Mouse (Mus musculus): ENCODE measurements at regions not wholly inside any gene's neighbourhood (a gene's known extent, or its start where the extent isn't known, plus 50 kb on each side); places are given as distances from the start of the nearest gene placed in this dataset.
A peak's percentile ranks its signal among the peaks of the same experiment; 100 is the strongest.

DNA sequence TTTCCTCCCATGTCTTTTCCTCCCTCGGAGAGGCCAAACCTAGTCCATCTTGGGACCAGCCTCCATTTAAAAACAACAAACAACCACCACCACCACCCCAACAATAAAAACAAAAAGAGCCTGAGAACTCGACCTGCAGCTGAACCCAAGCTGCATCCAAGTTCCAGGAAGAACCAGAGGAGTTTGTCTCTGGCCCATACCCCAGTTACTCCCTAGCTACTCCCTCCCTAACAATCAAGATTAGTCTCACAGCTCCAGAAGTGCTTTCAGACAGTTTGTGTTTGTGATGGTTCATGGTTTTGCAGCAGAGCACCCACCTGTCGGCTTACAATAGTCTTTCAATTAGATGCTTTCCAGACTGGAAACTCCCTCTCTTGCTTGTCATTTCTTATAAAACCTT is 724.5 kb downstream of the Hs3st4 start:
- no peaks in the 10 kb centered on the region for H3K9me3 ChIP-seq (ENCODE audit: low read length)
- no peak overlapping the region for H3K4me3 ChIP-seq (ENCODE audit: low read length)
- H3K36me3 ChIP-seq (ENCODE audit: insufficient read depth, low read length), result no peaks in the 10 kb centered on the region
- H3K9ac ChIP-seq (replicated peaks; ENCODE audit: low read length), result no peak overlapping the region
- H3K27me3 ChIP-seq (ENCODE audit: insufficient read depth, low read length), result no peaks in the 10 kb centered on the region
- H3K27ac ChIP-seq (ENCODE audit: low read length), result no peak overlapping the region
- ATAC-seq (ENCODE audit: low FRiP score, low TSS enrichment), result peak; percentile 68; the same call in 1 of the 2 replicates
- H3K4me2 ChIP-seq (replicated peaks; ENCODE audit: low read depth, low read length), result no peak overlapping the region
- H3K4me1 ChIP-seq (ENCODE audit: insufficient read depth, low read length), result peaks cover 15% of the 10 kb centered on the region; the same call in 1 of the 2 replicates
- 19% methylated on average over 3 of the region's 3 CpGs for WGBS

DNA sequence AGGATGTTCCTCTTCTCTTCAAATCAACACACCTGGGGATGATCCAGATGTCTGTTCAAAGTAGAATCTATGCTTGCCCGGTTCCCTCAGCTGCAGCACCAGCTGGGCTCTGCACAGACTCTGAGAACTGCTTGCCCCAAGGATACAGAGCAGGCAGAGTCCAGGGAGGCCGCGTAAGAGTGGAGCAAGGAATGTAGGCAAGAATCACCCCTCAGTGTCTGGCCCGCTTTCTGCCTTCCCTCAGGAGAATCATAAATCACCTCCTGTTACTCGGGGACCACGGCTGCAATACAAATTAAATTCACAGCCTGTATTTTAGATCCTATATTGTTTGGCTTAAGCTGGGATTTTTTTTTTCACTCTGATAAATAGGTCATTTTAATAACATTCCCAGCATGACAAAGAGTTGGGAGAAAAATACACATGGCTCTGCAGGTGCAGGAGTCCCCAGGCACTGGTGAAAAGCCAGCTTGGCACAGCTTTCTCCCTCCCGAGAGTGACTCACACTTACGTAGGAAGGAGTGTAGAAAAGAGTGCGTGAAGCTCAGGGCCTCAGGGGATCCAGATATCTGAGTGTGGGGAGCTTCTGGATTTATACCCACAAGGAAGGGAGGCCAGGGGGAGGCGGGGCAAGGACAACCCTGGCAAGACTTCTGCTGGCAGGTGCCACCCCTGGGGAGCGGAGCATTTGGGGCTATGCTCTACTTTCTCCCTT is 726.3 kb downstream of the Hs3st4 start:
- 34% methylated on average over 11 of the region's 11 CpGs for WGBS
- H3K9me3 ChIP-seq (ENCODE audit: low read length), result no peaks in the 10 kb centered on the region
- no peak overlapping the region for H3K4me3 ChIP-seq (ENCODE audit: low read length)
- ATAC-seq (ENCODE audit: low FRiP score, low TSS enrichment), result 0 out of 2 replicates have a peak, but pooled peaks have one; percentile 30
- H3K4me1 ChIP-seq (ENCODE audit: insufficient read depth, low read length), result peaks cover 15% of the 10 kb centered on the region; the same call in 1 of the 2 replicates
- H3K4me2 ChIP-seq (replicated peaks; ENCODE audit: low read depth, low read length), result no peak overlapping the region
- H3K36me3 ChIP-seq (ENCODE audit: insufficient read depth, low read length), result no peaks in the 10 kb centered on the region
- H3K9ac ChIP-seq (replicated peaks; ENCODE audit: low read length), result no peak overlapping the region
- H3K27me3 ChIP-seq (ENCODE audit: insufficient read depth, low read length), result no peaks in the 10 kb centered on the region
- no peak overlapping the region for H3K27ac ChIP-seq (ENCODE audit: low read length)

DNA sequence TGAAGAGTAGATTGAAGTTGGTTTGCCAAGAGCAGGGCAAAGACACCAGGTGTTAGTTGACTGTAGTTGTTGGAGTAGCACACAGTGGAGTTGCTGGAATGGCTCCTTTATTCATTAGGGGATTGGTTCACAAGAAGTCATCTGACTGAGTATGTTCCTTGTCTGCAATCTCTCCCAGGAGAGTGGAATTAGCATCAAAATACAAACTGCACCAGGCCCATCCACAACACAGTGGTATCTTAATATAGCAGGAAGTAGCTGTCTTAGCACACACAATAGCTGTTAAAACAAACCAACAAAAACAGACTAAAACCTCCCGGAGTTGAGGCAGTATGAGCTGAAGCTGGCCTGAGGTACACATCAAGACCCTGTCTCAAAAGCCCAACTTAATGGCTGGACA is 723.5 kb upstream of the Kdm8 start:
- Histone ChIP-seq H3K4me2 (replicated peaks; ENCODE audit: low read depth, low read length) (no peak overlapping the region), H3K9me3 (ENCODE audit: low read length) (no peaks in the 10 kb centered on the region), H3K27me3 (ENCODE audit: insufficient read depth, low read length) (no peaks in the 10 kb centered on the region), H3K36me3 (ENCODE audit: insufficient read depth, low read length) (no peaks in the 10 kb centered on the region), H3K4me1 (ENCODE audit: insufficient read depth, low read length) (no peaks in the 10 kb centered on the region), H3K27ac (ENCODE audit: low read length) (no peak overlapping the region), H3K9ac (replicated peaks; ENCODE audit: low read length) (no peak overlapping the region), H3K4me3 (ENCODE audit: low read length) (no peak overlapping the region)
- 64% methylated on average over 1 of the region's 1 CpGs for WGBS
- no peak for ATAC-seq (ENCODE audit: low FRiP score, low TSS enrichment)

DNA sequence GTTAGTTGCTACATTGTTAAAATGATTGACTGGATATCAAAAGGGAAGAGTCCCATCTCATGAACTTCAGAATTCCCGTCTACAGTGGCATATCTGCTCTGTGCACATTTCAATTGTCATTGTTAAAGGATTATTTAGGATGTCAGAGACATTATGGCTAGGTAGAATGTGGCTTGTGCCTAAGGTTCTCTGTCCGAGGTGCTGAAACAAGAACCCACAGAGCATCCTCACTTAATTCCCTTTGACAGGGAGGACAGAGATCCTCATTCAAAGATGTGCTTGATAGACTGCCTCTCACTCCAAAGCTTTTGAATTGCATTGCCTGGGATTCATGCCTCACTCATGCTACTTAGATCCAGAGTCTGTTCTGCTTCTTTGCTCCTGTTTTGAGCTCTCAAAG is 702.4 kb upstream of the Kdm8 start:
- Histone ChIP-seq H3K9me3 (ENCODE audit: low read length) (no peaks in the 10 kb centered on the region), H3K27ac (ENCODE audit: low read length) (no peak overlapping the region), H3K4me2 (replicated peaks; ENCODE audit: low read depth, low read length) (no peak overlapping the region), H3K27me3 (ENCODE audit: insufficient read depth, low read length) (no peaks in the 10 kb centered on the region), H3K4me3 (ENCODE audit: low read length) (no peak overlapping the region), H3K9ac (replicated peaks; ENCODE audit: low read length) (no peak overlapping the region), H3K4me1 (ENCODE audit: insufficient read depth, low read length) (no peaks in the 10 kb centered on the region), H3K36me3 (ENCODE audit: insufficient read depth, low read length) (no peaks in the 10 kb centered on the region)
- 3% methylated on average over 2 of the region's 2 CpGs for WGBS
- no peak for ATAC-seq (ENCODE audit: low FRiP score, low TSS enrichment)

DNA sequence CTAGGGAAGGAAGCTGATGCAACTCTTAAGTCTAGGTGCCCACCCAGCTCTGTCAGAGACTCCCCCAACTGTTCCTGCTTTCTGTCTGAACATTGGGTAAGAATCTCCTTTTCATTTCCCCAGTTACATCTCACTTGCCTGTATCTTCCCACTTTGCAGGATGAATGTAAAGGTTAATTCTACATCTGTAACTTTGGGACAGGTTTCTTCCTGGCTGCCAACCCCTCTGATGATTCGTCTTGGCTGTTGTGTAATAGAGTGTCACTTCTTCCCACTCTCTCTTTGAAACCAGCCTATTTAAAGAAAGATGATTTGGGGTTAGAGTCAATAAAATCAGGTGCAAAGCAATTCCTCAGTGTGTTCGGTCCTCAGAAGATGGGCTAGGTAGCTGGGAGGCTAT is 698.2 kb upstream of the Kdm8 start:
- Histone ChIP-seq H3K9me3 (ENCODE audit: low read length) (no peaks in the 10 kb centered on the region), H3K9ac (replicated peaks; ENCODE audit: low read length) (no peak overlapping the region), H3K36me3 (ENCODE audit: insufficient read depth, low read length) (no peaks in the 10 kb centered on the region), H3K27me3 (ENCODE audit: insufficient read depth, low read length) (no peaks in the 10 kb centered on the region), H3K27ac (ENCODE audit: low read length) (no peak overlapping the region), H3K4me3 (ENCODE audit: low read length) (no peak overlapping the region), H3K4me2 (replicated peaks; ENCODE audit: low read depth, low read length) (no peak overlapping the region), H3K4me1 (ENCODE audit: insufficient read depth, low read length) (no peaks in the 10 kb centered on the region)
- WGBS, result 76% methylated on average over 2 of the region's 2 CpGs
- no peak for ATAC-seq (ENCODE audit: low FRiP score, low TSS enrichment)

DNA sequence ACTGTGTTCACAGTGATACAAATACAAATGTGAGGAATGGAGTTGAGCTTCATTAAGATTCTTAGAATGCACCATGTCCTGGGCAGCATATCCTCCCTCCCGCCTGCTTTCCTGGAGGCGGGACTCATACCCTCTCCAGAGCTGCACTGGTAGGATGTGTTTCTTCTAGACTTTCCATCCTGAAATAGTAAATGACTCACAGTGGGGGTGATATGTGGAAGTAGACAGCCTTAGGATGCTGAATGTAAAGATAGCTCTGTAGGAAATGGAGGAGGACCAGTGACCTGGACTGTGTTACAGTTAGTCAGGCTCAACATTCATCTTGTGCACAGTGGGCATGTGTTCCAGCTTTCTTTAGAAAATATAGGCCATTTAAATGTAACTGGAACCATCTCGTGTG is 696.1 kb upstream of the Kdm8 start:
- no peak for ATAC-seq (ENCODE audit: low FRiP score, low TSS enrichment)
- no peak overlapping the region for H3K9ac ChIP-seq (replicated peaks; ENCODE audit: low read length)
- no peak overlapping the region for H3K4me3 ChIP-seq (ENCODE audit: low read length)

DNA sequence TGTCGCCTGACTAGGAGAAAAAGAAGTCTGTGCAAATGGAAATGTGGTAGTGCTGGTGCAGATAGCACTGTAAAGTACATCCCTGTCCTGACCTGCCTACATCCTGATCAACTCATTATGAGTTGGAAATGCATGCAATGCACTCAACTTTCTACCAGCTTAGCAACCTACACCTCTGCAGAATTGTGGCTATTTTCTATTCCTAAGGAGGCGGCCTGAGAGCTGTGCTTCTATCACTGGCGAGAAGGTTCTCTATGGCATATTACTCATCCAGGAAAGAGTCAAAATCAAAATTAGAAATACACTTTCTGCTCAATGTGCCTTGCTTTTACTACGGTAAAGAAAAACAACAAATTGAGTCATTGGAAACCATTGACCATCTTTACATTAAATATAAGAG is 685.4 kb upstream of the Kdm8 start:
- WGBS, result 92% methylated on average over 4 of the region's 4 CpGs
- ATAC-seq (ENCODE audit: low FRiP score, low TSS enrichment), result no peak
- no peak overlapping the region for H3K4me2 ChIP-seq (replicated peaks; ENCODE audit: low read depth, low read length)
- no peaks in the 10 kb centered on the region for H3K9me3 ChIP-seq (ENCODE audit: low read length)
- no peak overlapping the region for H3K27ac ChIP-seq (ENCODE audit: low read length)
- H3K4me3 ChIP-seq (ENCODE audit: low read length), result no peak overlapping the region
- no peaks in the 10 kb centered on the region for H3K36me3 ChIP-seq (ENCODE audit: insufficient read depth, low read length)
- no peak overlapping the region for H3K9ac ChIP-seq (replicated peaks; ENCODE audit: low read length)
- no peaks in the 10 kb centered on the region for H3K27me3 ChIP-seq (ENCODE audit: insufficient read depth, low read length)
- H3K4me1 ChIP-seq (ENCODE audit: insufficient read depth, low read length), result no peaks in the 10 kb centered on the region

More for the DNA sequence above, 696.1 kb upstream of the Kdm8 start:
- Histone ChIP-seq H3K4me1 (ENCODE audit: insufficient read depth, low read length) (no peaks in the 10 kb centered on the region), H3K9me3 (ENCODE audit: low read length) (no peaks in the 10 kb centered on the region), H3K36me3 (ENCODE audit: insufficient read depth, low read length) (no peaks in the 10 kb centered on the region), H3K4me2 (replicated peaks; ENCODE audit: low read depth, low read length) (no peak overlapping the region), H3K27me3 (ENCODE audit: insufficient read depth, low read length) (no peaks in the 10 kb centered on the region), H3K27ac (ENCODE audit: low read length) (no peak overlapping the region)
- WGBS, result 71% methylated on average over 3 of the region's 3 CpGs

DNA sequence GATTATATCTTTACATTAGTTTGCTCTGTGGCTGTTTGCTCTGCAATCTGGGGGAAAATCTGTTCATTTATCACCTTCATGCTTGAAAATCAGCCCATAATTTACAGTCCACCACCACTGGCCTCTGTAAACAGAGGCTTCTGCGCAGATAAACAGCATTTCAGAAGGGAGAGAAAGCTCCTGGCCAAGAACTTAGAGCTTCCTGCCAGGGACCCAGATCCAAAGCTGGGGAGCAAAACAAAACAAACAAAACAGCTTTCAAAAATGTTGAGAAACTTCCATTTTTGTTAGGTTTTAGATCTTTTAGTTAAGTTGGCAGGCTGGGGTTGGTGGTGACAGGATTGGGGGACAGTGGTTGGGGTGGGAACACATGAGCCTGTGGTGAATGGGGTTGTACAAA is 666.7 kb upstream of the Kdm8 start:
- no peaks in the 10 kb centered on the region for H3K36me3 ChIP-seq (ENCODE audit: insufficient read depth, low read length)
- H3K27me3 ChIP-seq (ENCODE audit: insufficient read depth, low read length), result no peaks in the 10 kb centered on the region
- 48% methylated on average over 1 of the region's 1 CpGs for WGBS
- no peak overlapping the region for H3K9ac ChIP-seq (replicated peaks; ENCODE audit: low read length)
- H3K4me1 ChIP-seq (ENCODE audit: insufficient read depth, low read length), result 0 out of 2 replicates have a peak, but pooled peaks cover 5% of the 10 kb centered on the region
- H3K4me3 ChIP-seq (ENCODE audit: low read length), result no peak overlapping the region
- no peaks in the 10 kb centered on the region for H3K9me3 ChIP-seq (ENCODE audit: low read length)
- H3K4me2 ChIP-seq (replicated peaks; ENCODE audit: low read depth, low read length), result no peak overlapping the region
- no peak overlapping the region for H3K27ac ChIP-seq (ENCODE audit: low read length)
- ATAC-seq (ENCODE audit: low FRiP score, low TSS enrichment), result no peak

DNA sequence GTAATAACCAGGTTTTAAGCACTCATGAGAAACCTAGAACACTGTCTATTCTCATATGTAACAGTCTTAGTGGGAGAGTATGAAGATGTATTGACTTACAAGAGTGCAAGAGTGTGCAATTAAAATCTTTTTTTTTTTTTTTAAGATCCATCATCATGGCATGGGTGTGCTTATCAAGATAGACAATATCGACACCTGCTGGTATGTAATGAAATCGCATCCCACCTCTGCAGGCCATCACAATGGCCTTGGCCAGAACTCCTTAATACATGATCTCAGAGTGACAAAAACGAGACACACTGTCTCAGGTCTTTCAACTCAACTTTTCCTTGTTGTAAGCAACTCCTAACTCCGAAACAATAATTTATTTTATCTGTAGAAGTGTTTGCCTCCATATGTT is 661.7 kb upstream of the Kdm8 start:
- Histone ChIP-seq H3K36me3 (ENCODE audit: insufficient read depth, low read length) (no peaks in the 10 kb centered on the region), H3K9me3 (ENCODE audit: low read length) (0 out of 2 replicates have a peak, but pooled peaks cover 5% of the 10 kb centered on the region), H3K27me3 (ENCODE audit: insufficient read depth, low read length) (no peaks in the 10 kb centered on the region), H3K4me3 (ENCODE audit: low read length) (no peak overlapping the region), H3K4me2 (replicated peaks; ENCODE audit: low read depth, low read length) (no peak overlapping the region), H3K27ac (ENCODE audit: low read length) (no peak overlapping the region), H3K4me1 (ENCODE audit: insufficient read depth, low read length) (no peaks in the 10 kb centered on the region), H3K9ac (replicated peaks; ENCODE audit: low read length) (no peak overlapping the region)
- no peak for ATAC-seq (ENCODE audit: low FRiP score, low TSS enrichment)
- WGBS, result 46% methylated on average over 4 of the region's 4 CpGs

DNA sequence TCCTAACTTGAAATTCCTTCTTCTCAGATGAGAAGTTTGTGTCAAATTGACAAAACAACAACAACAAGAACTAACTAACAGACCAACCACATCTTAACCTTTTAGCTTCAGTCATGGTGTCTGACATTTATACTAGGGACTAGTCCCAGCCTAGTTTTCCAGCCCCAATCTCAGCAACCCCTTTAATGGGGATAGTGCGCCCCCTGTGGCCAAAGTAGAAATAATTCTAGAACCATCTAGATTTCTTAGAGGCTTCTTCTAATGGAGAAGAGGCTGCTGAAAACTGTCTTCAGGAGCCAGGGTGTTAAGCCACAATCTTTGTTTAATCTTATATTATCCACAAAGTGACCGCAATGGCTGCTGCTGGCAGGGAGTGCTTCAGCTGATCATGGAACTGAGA is 659.5 kb upstream of the Kdm8 start:
- no peak overlapping the region for H3K27ac ChIP-seq (ENCODE audit: low read length)
- 85% methylated on average over 2 of the region's 2 CpGs for WGBS
- ATAC-seq (ENCODE audit: low FRiP score, low TSS enrichment), result no peak
- H3K9me3 ChIP-seq (ENCODE audit: low read length), result 0 out of 2 replicates have a peak, but pooled peaks cover 5% of the 10 kb centered on the region
- H3K27me3 ChIP-seq (ENCODE audit: insufficient read depth, low read length), result no peaks in the 10 kb centered on the region
- H3K9ac ChIP-seq (replicated peaks; ENCODE audit: low read length), result no peak overlapping the region
- H3K4me3 ChIP-seq (ENCODE audit: low read length), result no peak overlapping the region
- H3K4me2 ChIP-seq (replicated peaks; ENCODE audit: low read depth, low read length), result no peak overlapping the region
- no peaks in the 10 kb centered on the region for H3K4me1 ChIP-seq (ENCODE audit: insufficient read depth, low read length)
- no peaks in the 10 kb centered on the region for H3K36me3 ChIP-seq (ENCODE audit: insufficient read depth, low read length)
